Mouse (Mus musculus) thymus, postnatal 4 days (tissue): ENCODE results near the gene Gpr171.
"Not testable (repeated sequence)": the region's sequence is repeated elsewhere in the genome, so short reads cannot be mapped to it uniquely, and the experiment has no call there.

Experiments used
- DNase-seq: peaks from one replicate; pipeline ENCODE4 v3.0.0; 2021

Gpr171 gene

GRCm38 (mm10) chr3:59113291-59113690 lies 11.7 kb upstream of the Gpr171 start:
- DNase-seq, result not testable (repeated sequence)

GRCm38 (mm10) chr3:59111944-59112343 lies 10.3 kb upstream of the Gpr171 start:
- no peak for DNase-seq

GRCm38 (mm10) chr3:59109834-59110233 lies 8.2 kb upstream of the Gpr171 start:
- not testable (repeated sequence) for DNase-seq

GRCm38 (mm10) chr3:59107439-59107838 lies 5.8 kb upstream of the Gpr171 start:
- no peak for DNase-seq

GRCm38 (mm10) chr3:59104462-59104861 lies 2.8 kb upstream of the Gpr171 start:
- no peak for DNase-seq

- DNase-seq, result no peak
Measured at GRCm38 (mm10) chr3:59102146-59102545, 525 bp upstream of the Gpr171 start.

- no peak for DNase-seq
Measured at GRCm38 (mm10) chr3:59098540-59098939, 3.1 kb downstream of the Gpr171 start.

- no peak for DNase-seq
Measured at GRCm38 (mm10) chr3:59097421-59097820, 4.2 kb downstream of the Gpr171 start.

- DNase-seq, result no peak
Measured at GRCm38 (mm10) chr3:59092702-59093101, 8.9 kb downstream of the Gpr171 start.

GRCm38 (mm10) chr3:59080919-59081318 lies 20.7 kb downstream of the Gpr171 start:
- peak; percentile 74 for DNase-seq

- no peak for DNase-seq
Measured at GRCm38 (mm10) chr3:59080293-59080916, 21.2 kb downstream of the Gpr171 start.

- peak; percentile 75 for DNase-seq
Measured at GRCm38 (mm10) chr3:59079327-59079726, 22.3 kb downstream of the Gpr171 start.

GRCm38 (mm10) chr3:59078585-59078984 lies 23.0 kb downstream of the Gpr171 start:
- no peak for DNase-seq

GRCm38 (mm10) chr3:59077278-59077677 lies 24.3 kb downstream of the Gpr171 start:
- peak; percentile 35 for DNase-seq

- DNase-seq, result not testable (repeated sequence)
Measured at GRCm38 (mm10) chr3:59069071-59069470, 32.5 kb downstream of the Gpr171 start.

GRCm38 (mm10) chr3:59066558-59067294 lies 34.9 kb downstream of the Gpr171 start:
- no peak for DNase-seq

- no peak for DNase-seq
Measured at GRCm38 (mm10) chr3:59065937-59066336, 35.7 kb downstream of the Gpr171 start.

GRCm38 (mm10) chr3:59063431-59063830 lies 38.2 kb downstream of the Gpr171 start:
- no peak for DNase-seq

GRCm38 (mm10) chr3:59062141-59062540 lies 39.5 kb downstream of the Gpr171 start:
- no peak for DNase-seq

GRCm38 (mm10) chr3:59060131-59060530 lies 41.5 kb downstream of the Gpr171 start:
- DNase-seq, result no peak

GRCm38 (mm10) chr3:59059022-59059541 lies 42.5 kb downstream of the Gpr171 start:
- DNase-seq, result peak; percentile 57

- DNase-seq, result no peak
Measured at GRCm38 (mm10) chr3:59054834-59055535, 46.6 kb downstream of the Gpr171 start.
